8 mouse cellular contexts compared by ENCODE assay signal in genomic region chr19:8930117-8930516, GRCm38 (mm10). TPM values are rescaled to one million over a fixed set of nuclear protein-coding genes. Genes with fewer than 3 reads are reported as not detected.
DNase-seq lines count a peak whose midpoint lies in the region; ATAC-seq and TF ChIP-seq lines count a peak whose summit lies in the region.

No protein-coding gene starts in this region.

- H3K27me3 ChIP-seq in cerebellum, adult 2 months (ENCODE audit: control insufficient read depth, insufficient read depth, low read length): no peaks in the 10 kb centered on the region
- no peaks in the 10 kb centered on the region for H3K27me3 ChIP-seq in neural tube, embryonic 11.5 days (ENCODE audit: control insufficient read depth, insufficient read depth, low read length)
- H3K27me3 ChIP-seq in limb, embryonic 12.5 days: no peaks in the 10 kb centered on the region
- H3K27me3 ChIP-seq in stomach, embryonic 15.5 days (replicated peaks): no peaks in the 10 kb centered on the region

- H3K4me3 ChIP-seq in cerebellum, adult 2 months (replicated peaks; ENCODE audit: insufficient read depth, low read depth, low read length): peak overlapping the region; percentile 68
- H3K4me3 ChIP-seq in neural tube, embryonic 11.5 days (ENCODE audit: low read depth, low read length): peak overlapping the region; percentile 64
- H3K4me3 ChIP-seq in limb, embryonic 12.5 days (replicated peaks): peak overlapping the region; percentile 80
- H3K4me3 ChIP-seq in stomach, embryonic 15.5 days (replicated peaks): peak overlapping the region; percentile 75

- DNase-seq in cerebellum, adult 2 months: no peak
- no peak for DNase-seq in cerebellum, adult 11 months
- DNase-seq in neural tube, embryonic 11.5 days (ENCODE audit: low spot score): no peak
- DNase-seq in neural tube, embryonic 10.5 days (ENCODE audit: extremely low spot score, low spot score): no peak
- DNase-seq in frontal cortex, postnatal 36 days (ENCODE audit: low spot score in 2 of 2): no peak

- peak overlapping the region; percentile 73 for H3K27ac ChIP-seq in cerebellum, adult 2 months (ENCODE audit: insufficient read depth, low read length)
- no peak overlapping the region for H3K27ac ChIP-seq in neural tube, embryonic 11.5 days (ENCODE audit: low read depth, low read length)
- peak overlapping the region; percentile 83 for H3K27ac ChIP-seq in limb, embryonic 12.5 days
- H3K27ac ChIP-seq in stomach, embryonic 15.5 days: peak overlapping the region; percentile 90

- TF ChIP-seq POLR2A in cerebellum, adult 2 months (IDR thresholded peaks at IDR 0.05; ENCODE audit: borderline replicate concordance, insufficient read depth, low read length): no peak

- H3K4me2 ChIP-seq in neural tube, embryonic 11.5 days (ENCODE audit: low read depth): peak overlapping the region; percentile 82
- peak overlapping the region; percentile 73 for H3K4me2 ChIP-seq in limb, embryonic 12.5 days
- H3K4me2 ChIP-seq in stomach, embryonic 15.5 days: peak overlapping the region; percentile 73

- H3K36me3 ChIP-seq in neural tube, embryonic 11.5 days (ENCODE audit: control insufficient read depth, insufficient read depth, low read length): peaks cover 6% of the 10 kb centered on the region
- H3K36me3 ChIP-seq in limb, embryonic 12.5 days: peaks cover 58% of the 10 kb centered on the region
- peaks cover 25% of the 10 kb centered on the region for H3K36me3 ChIP-seq in stomach, embryonic 15.5 days

- H3K9ac ChIP-seq in neural tube, embryonic 11.5 days (ENCODE audit: low read length): peak overlapping the region; percentile 78
- H3K9ac ChIP-seq in limb, embryonic 12.5 days (replicated peaks): peak overlapping the region; percentile 87
- H3K9ac ChIP-seq in stomach, embryonic 15.5 days: peak overlapping the region; percentile 54

- WGBS in cerebellum, adult 2 months: 18% methylated on average over 11 of the region's 11 CpGs
- WGBS in neural tube, embryonic 11.5 days: 15% methylated on average over 11 of the region's 11 CpGs
- 8% methylated on average over 11 of the region's 11 CpGs for WGBS in limb, embryonic 12.5 days
- 6% methylated on average over 11 of the region's 11 CpGs for WGBS in stomach, embryonic 15.5 days

- no peak for TF ChIP-seq CTCF in cerebellum, adult 2 months (IDR thresholded peaks at IDR 0.05; ENCODE audit: borderline replicate concordance, insufficient read depth, low read depth, low read length)

- H3K9me3 ChIP-seq in neural tube, embryonic 11.5 days (ENCODE audit: control insufficient read depth, low read length): no peaks in the 10 kb centered on the region
- no peaks in the 10 kb centered on the region for H3K9me3 ChIP-seq in limb, embryonic 12.5 days
- H3K9me3 ChIP-seq in stomach, embryonic 15.5 days: no peaks in the 10 kb centered on the region

- ATAC-seq in neural tube, embryonic 11.5 days (ENCODE audit: insufficient read depth, low FRiP score, low TSS enrichment): peak; percentile 28; the same call in 1 of the 2 replicates
- ATAC-seq in limb, embryonic 12.5 days (ENCODE audit: insufficient number of reproducible peaks, insufficient read depth, low FRiP score, low TSS enrichment, low read depth): no peak; the same call in 1 of the 2 replicates
- ATAC-seq in stomach, embryonic 15.5 days (ENCODE audit: insufficient read depth, low FRiP score, low read depth): peak; percentile 6; the same call in 1 of the 2 replicates
- no peak for ATAC-seq in inflammation-experienced regulatory T-cells, adult 6 months

- peaks cover 5% of the 10 kb centered on the region; the same call in 1 of the 2 replicates for H3K4me1 ChIP-seq in cerebellum, adult 2 months (ENCODE audit: control insufficient read depth, insufficient read depth, low read length)
- peaks cover 5% of the 10 kb centered on the region; the same call in 1 of the 2 replicates for H3K4me1 ChIP-seq in neural tube, embryonic 11.5 days (ENCODE audit: control insufficient read depth, insufficient read depth, low read length)
- H3K4me1 ChIP-seq in limb, embryonic 12.5 days (replicated peaks): peaks cover 17% of the 10 kb centered on the region
- H3K4me1 ChIP-seq in stomach, embryonic 15.5 days: peaks cover 22% of the 10 kb centered on the region

RNA-seq across cellular contexts. Expression of gene Eml3, which starts 0.8 kb away (rescaled TPM):
- 40.2 and 45.0 TPM in 2 replicates for polyA plus RNA-seq in cerebellum, adult 2 months (2012; rRNA removed)
- polyA plus RNA-seq in neural tube, embryonic 11.5 days (2014; fragmentation: Nextera tagmentation; extraction: Ambion mirVana): 7.9 and 9.3 TPM in 2 replicates
- 34.6 and 34.9 TPM in 2 replicates for polyA plus RNA-seq in limb, embryonic 12.5 days (2016; fragmentation: Nextera tagmentation; extraction: Ambion mirVana)
- polyA plus RNA-seq in stomach, embryonic 15.5 days (2015; fragmentation: Nextera tagmentation; extraction: Ambion mirVana): 31.7 and 32.6 TPM in 2 replicates
- polyA plus RNA-seq in inflammation-experienced regulatory T-cells, adult 6 months (2017; shearing (Covaris generic)): 10 to 100 TPM; 20.3 to 25.7 (median 20.4) TPM

RNA-seq across cellular contexts. Expression of gene Rom1, which starts 1.0 kb away (rescaled TPM):
- polyA plus RNA-seq in cerebellum, adult 2 months (2012; rRNA removed): 24.1 and 24.2 TPM in 2 replicates
- 0.88 and 1.2 TPM in 2 replicates for polyA plus RNA-seq in neural tube, embryonic 11.5 days (2014; fragmentation: Nextera tagmentation; extraction: Ambion mirVana)
- 2.4 and 2.6 TPM in 2 replicates for polyA plus RNA-seq in limb, embryonic 12.5 days (2016; fragmentation: Nextera tagmentation; extraction: Ambion mirVana)
- polyA plus RNA-seq in stomach, embryonic 15.5 days (2015; fragmentation: Nextera tagmentation; extraction: Ambion mirVana): 3.3 and 3.4 TPM in 2 replicates
- 10 to 100 TPM in 1 of 3 experiments, 1 to 10 TPM in 2; 3.2 to 22.7 (median 3.4) TPM for polyA plus RNA-seq in inflammation-experienced regulatory T-cells, adult 6 months (2017; shearing (Covaris generic))

RNA-seq across cellular contexts. Expression of gene B3gat3, which starts 9.9 kb away (rescaled TPM):
- 224 and 238 TPM in 2 replicates for polyA plus RNA-seq in cerebellum, adult 2 months (2012; rRNA removed)
- 50.6 and 59.0 TPM in 2 replicates for polyA plus RNA-seq in neural tube, embryonic 11.5 days (2014; fragmentation: Nextera tagmentation; extraction: Ambion mirVana)
- polyA plus RNA-seq in limb, embryonic 12.5 days (2016; fragmentation: Nextera tagmentation; extraction: Ambion mirVana): 53.5 and 53.6 TPM in 2 replicates
- polyA plus RNA-seq in stomach, embryonic 15.5 days (2015; fragmentation: Nextera tagmentation; extraction: Ambion mirVana): 39.8 and 44.5 TPM in 2 replicates
- 10 to 100 TPM; 11.3 to 26.1 (median 20.0) TPM for polyA plus RNA-seq in inflammation-experienced regulatory T-cells, adult 6 months (2017; shearing (Covaris generic))

RNA-seq across cellular contexts. Expression of gene Mta2, which starts 11.6 kb away (rescaled TPM):
- polyA plus RNA-seq in cerebellum, adult 2 months (2012; rRNA removed): 30.9 and 33.9 TPM in 2 replicates
- polyA plus RNA-seq in neural tube, embryonic 11.5 days (2014; fragmentation: Nextera tagmentation; extraction: Ambion mirVana): 55.6 and 57.5 TPM in 2 replicates
- polyA plus RNA-seq in limb, embryonic 12.5 days (2016; fragmentation: Nextera tagmentation; extraction: Ambion mirVana): 227 and 231 TPM in 2 replicates
- polyA plus RNA-seq in stomach, embryonic 15.5 days (2015; fragmentation: Nextera tagmentation; extraction: Ambion mirVana): 132 and 142 TPM in 2 replicates
- polyA plus RNA-seq in inflammation-experienced regulatory T-cells, adult 6 months (2017; shearing (Covaris generic)): 10 to 100 TPM; 78.8 to 96.7 (median 81.2) TPM

RNA-seq across cellular contexts. Expression of gene Tut1, which starts 23.5 kb away (rescaled TPM):
- 20.5 and 20.8 TPM in 2 replicates for polyA plus RNA-seq in cerebellum, adult 2 months (2012; rRNA removed)
- polyA plus RNA-seq in neural tube, embryonic 11.5 days (2014; fragmentation: Nextera tagmentation; extraction: Ambion mirVana): 30.2 and 36.3 TPM in 2 replicates
- polyA plus RNA-seq in limb, embryonic 12.5 days (2016; fragmentation: Nextera tagmentation; extraction: Ambion mirVana): 37.9 and 39.7 TPM in 2 replicates
- 29.1 and 31.8 TPM in 2 replicates for polyA plus RNA-seq in stomach, embryonic 15.5 days (2015; fragmentation: Nextera tagmentation; extraction: Ambion mirVana)
- polyA plus RNA-seq in inflammation-experienced regulatory T-cells, adult 6 months (2017; shearing (Covaris generic)): 10 to 100 TPM; 17.6 to 38.3 (median 35.3) TPM

Comparison
In these comparisons a context has a peak if more than half of its experiments do, and no peak if none do; other contexts are left out.
1. ATAC-seq: peak in neural tube, embryonic 11.5 days (single experiment) and stomach, embryonic 15.5 days (single experiment); none in limb, embryonic 12.5 days (single experiment) and inflammation-experienced regulatory T-cells, adult 6 months (single experiment).
2. Peak in every context shown above with its lines, with median percentiles within 50 percentile points of each other: H3K4me3 ChIP-seq, H3K4me2 ChIP-seq and H3K9ac ChIP-seq.